Mouse (Mus musculus) brown adipose tissue, adult 24 weeks (tissue): Measurements from ENCODE around the gene Ruvbl2. TPM values are rescaled to one million over a fixed set of nuclear protein-coding genes. Genes with fewer than 3 reads are reported as not detected.

Experiments used
- H3K27ac ChIP-seq: fragments of 200-500 bp; replicated peaks from 2 replicates; pipeline ENCODE4 v1.5.1; 2012; ENCODE audit warnings: low read depth, mild to moderate bottlenecking, low read length
- H3K4me1 ChIP-seq: fragments of 200-500 bp; 2 replicates; pipeline ENCODE4 v1.6.1; 2012; ENCODE audit warnings: low read length, mixed read lengths; ENCODE audit not compliant: control insufficient read depth, insufficient read depth, insufficient read length
- H3K4me3 ChIP-seq: fragments of 200-500 bp; 2 replicates; pipeline ENCODE4 v1.5.1; 2012; ENCODE audit warnings: low read depth, mild to moderate bottlenecking, low read length, moderate library complexity; ENCODE audit not compliant: insufficient read depth
- polyA plus RNA-seq: library from polyadenylated mRNA; stranded (reverse); fragments of >200 nt; gene quantifications from 2 replicates; pipeline ENCODE4 v1.2.4, GENCODE M21; 2012; ENCODE audit not compliant: missing spikeins, insufficient read depth, insufficient read length

Gene Ruvbl2
- polyA plus RNA-seq, 1 experiment, result 75.4 TPM

GRCm38 (mm10) chr7:45455932-45456696 is 18.2 kb upstream of the Ruvbl2 start:
- H3K4me1 ChIP-seq, result peaks cover 5% of the 10 kb centered on the region
- H3K27ac ChIP-seq, result 0 out of 2 replicates have a peak overlapping the region, but pooled peaks have one; percentile 53
- no peak overlapping the region for H3K4me3 ChIP-seq

GRCm38 (mm10) chr7:45454971-45455370 is 17.1 kb upstream of the Ruvbl2 start:
- Histone ChIP-seq H3K4me3 (no peak overlapping the region), H3K4me1 (peaks cover 3% of the 10 kb centered on the region), H3K27ac (no peak overlapping the region)

DNA sequence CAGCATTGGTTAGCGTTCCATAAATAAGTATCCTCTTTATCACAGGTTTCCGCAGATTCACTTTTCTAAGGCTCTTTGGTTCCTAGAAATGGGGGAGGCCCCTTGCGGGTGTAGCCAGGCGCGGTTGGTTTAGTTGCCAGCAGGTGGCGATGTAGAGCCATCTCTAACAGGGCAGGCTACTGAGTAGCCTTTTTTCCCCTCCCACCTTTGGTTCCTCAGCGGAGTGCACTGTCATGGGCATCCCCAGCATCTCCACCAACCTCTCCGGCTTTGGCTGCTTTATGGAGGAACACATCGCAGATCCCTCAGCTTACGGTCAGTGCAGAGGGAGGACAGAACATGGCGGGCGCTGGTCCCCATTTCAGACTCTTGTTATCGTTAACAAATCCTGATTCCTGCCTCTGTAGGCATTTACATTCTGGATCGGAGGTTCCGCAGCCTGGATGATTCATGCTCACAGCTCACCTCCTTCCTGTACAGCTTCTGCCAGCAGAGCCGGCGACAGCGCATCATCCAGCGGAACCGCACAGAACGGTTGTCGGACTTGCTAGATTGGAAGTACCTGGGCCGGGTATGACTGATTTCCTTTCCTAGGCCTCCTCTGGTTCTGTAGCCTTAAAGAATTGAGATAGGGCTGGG is 13.6 kb upstream of the Ruvbl2 start:
- H3K4me3 ChIP-seq, result no peak overlapping the region
- H3K27ac ChIP-seq, result no peak overlapping the region
- H3K4me1 ChIP-seq, result peaks cover 3% of the 10 kb centered on the region; the same call in 1 of the 2 replicates

GRCm38 (mm10) chr7:45449974-45450373 is 12.1 kb upstream of the Ruvbl2 start:
- no peaks in the 10 kb centered on the region for H3K4me1 ChIP-seq
- H3K27ac ChIP-seq, result no peak overlapping the region
- no peak overlapping the region for H3K4me3 ChIP-seq

- Histone ChIP-seq H3K4me1 (no peaks in the 10 kb centered on the region), H3K4me3 (no peak overlapping the region), H3K27ac (no peak overlapping the region)
Measured at GRCm38 (mm10) chr7:45447325-45447990, 9.6 kb upstream of the Ruvbl2 start.

DNA sequence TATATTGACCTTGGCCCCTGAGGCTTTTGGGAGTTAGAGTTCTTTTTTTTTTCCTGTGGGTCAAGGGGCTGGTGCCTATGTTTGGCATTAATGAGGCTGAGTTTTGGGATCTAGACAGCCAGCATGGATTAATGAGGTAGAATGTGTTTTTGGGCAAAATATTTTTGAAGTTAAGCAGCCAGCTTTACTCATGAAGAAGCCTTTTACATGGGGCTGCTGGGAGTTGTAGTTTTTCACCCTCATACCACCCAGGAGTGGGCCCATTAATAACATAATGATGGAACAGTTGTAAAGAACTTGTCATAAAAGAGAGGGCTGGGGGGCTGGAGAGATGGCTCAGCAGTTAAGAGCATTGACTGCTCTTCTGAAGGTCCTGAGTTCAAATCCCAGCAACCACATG is 8.7 kb upstream of the Ruvbl2 start:
- no peak overlapping the region for H3K4me3 ChIP-seq
- no peak overlapping the region for H3K27ac ChIP-seq
- no peaks in the 10 kb centered on the region for H3K4me1 ChIP-seq

GRCm38 (mm10) chr7:45443526-45444420 is 5.9 kb upstream of the Ruvbl2 start:
- H3K4me3 ChIP-seq, result no peak overlapping the region
- H3K27ac ChIP-seq, result no peak overlapping the region
- H3K4me1 ChIP-seq, result no peaks in the 10 kb centered on the region

DNA sequence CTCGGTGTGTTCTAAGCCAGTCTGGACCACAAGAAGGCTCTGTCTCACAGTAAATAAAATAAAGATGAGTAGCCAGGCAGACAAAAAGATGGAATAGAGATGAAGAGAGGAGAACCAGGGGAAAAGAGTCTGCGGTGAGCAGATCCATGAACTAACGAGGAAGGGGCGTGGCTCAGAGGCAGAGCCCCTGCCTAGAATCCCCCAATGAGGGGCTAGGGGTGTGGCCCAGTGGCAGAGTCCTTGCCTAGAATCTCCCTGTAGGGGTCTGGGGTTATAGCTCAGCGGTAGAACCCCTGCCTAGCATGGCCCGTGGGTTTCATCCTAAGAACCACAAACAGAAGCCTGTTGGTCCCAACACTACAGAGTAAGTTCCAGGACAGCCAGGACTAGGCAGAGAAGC is 850 bp downstream of the Ruvbl2 start:
- Histone ChIP-seq H3K27ac (no peak overlapping the region), H3K4me1 (peaks cover 14% of the 10 kb centered on the region), H3K4me3 (no peak overlapping the region)

DNA sequence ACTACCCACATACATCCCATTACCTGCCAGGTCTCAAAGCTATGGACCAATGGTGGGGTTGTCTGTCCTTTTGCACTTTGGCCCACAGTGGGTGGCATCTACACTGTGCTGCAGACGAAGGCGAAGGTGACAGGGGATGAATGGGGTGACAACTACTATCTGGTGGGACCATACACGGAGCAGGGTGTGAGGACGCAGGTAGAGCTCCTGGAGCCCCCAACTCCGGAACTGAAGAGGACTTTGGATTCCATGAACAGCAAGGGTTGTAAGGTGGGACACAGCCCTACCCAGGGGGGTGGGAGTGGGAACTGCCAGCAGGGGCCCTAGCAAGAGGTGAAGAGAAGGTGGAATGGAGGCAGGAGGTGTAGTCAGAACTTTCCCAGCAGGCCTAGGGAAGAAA is 1.5 kb downstream of the Ruvbl2 start:
- Histone ChIP-seq H3K27ac (peak overlapping the region; percentile 95; the same call in 1 of the 2 replicates), H3K4me3 (peak overlapping the region; percentile 76)

GRCm38 (mm10) chr7:45435038-45435437 is 2.9 kb downstream of the Ruvbl2 start:
- H3K4me3 ChIP-seq, result peak overlapping the region; percentile 76

More for the DNA sequence above, 1.5 kb downstream of the Ruvbl2 start:
- peaks cover 14% of the 10 kb centered on the region for H3K4me1 ChIP-seq

DNA sequence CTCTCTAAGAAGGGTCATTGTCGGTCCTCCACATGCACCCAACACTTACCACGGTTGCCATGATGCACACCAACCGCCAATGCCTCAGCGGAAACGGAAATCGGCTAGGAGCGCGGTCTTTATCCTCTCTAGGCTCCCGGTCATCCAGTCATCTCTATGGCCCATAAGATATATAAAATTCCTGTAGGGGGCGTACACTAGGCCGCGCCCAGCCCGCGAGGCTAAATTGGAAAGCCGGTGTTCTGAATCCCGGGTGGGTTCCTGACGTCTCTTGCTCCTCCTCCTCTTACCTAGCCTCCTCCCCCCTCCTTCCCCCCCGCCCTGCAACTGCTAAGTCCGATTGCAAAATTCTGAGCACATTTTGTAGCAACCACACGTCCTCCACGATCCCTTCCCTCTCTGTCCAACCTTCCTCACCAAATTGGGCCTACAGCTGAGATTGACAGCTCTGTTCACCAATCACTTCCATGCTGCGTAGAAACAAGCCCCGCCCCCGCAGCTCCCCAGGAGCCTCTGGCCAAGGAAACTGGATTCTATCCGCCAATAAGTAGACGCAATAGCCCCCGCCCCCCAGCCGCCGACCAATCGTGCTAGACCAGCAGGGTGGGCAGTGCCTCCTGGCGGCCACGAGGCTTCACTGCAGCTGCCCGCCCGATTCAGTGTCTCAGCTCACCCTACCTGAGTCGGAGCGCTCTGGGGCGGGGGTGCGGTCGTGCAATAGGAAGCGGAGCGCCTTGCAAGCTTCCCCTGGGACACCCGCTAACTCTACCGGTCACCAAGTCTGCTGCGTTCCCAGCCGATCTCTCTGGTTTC is 3.5 kb downstream of the Ruvbl2 start, which contains the start of gene Gys1:
Gene Gys1, plus strand, starts transcription at position 642 of the 813 bp plus-strand sequence.
- Histone ChIP-seq H3K27ac (peak within 1 kb of the TSS; percentile 95), H3K4me3 (peak within 1 kb of the TSS; percentile 78), H3K4me1 (peaks cover 14% of the 10 kb centered on the region)

More at GRCm38 (mm10) chr7:45435038-45435437, 2.9 kb downstream of the Ruvbl2 start:
- H3K4me1 ChIP-seq, result peaks cover 14% of the 10 kb centered on the region
- H3K27ac ChIP-seq, result peak overlapping the region; percentile 95

- H3K4me3 ChIP-seq, result peak overlapping the region; percentile 78
- peaks cover 14% of the 10 kb centered on the region for H3K4me1 ChIP-seq
- H3K27ac ChIP-seq, result peak overlapping the region; percentile 42
Measured at GRCm38 (mm10) chr7:45433835-45434202, 4.1 kb downstream of the Ruvbl2 start.

DNA sequence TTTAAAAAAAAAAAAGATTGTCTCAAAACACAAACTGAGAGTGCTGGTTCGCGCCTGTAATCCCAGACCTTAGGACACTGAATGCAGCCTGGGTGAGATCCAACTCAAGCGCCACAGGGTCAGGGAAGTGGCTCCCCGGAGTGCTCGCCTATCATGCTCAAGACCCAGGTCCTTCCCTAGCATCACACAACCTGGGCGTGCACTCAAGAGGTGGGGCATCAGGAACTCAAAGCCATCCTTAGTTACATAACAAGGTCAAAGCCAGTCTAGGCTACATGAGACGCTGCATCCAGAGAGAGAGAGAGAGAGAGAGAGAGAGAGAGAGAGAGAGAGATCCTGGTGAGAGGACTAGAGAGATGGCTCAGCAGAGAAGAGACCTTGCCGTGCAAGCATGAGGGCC is 11.3 kb downstream of the Ruvbl2 start:
- Histone ChIP-seq H3K27ac (no peak overlapping the region), H3K4me3 (no peak overlapping the region), H3K4me1 (no peaks in the 10 kb centered on the region)

DNA sequence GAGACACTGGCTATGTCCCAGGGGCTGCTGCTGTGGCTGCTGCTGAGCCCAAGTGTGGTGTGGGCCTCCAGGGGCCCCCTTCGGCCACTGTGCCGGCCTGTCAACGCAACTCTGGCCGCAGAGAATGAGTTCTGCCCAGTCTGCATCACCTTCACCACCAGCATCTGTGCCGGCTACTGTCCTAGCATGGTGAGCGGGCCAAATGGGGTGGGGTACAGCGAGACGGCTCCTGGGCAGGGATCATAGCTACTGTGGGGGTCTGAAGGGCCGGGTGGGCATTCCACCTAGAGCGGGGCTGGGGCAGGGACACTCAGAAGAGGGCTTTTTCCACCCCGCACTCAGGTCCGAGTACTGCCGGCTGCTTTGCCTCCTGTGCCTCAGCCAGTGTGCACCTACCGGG is 16.7 kb downstream of the Ruvbl2 start:
- no peak overlapping the region for H3K27ac ChIP-seq
- H3K4me1 ChIP-seq, result no peaks in the 10 kb centered on the region
- H3K4me3 ChIP-seq, result no peak overlapping the region
